Mouse (Mus musculus) kidney, postnatal 4 days (tissue): ENCODE measurements around the gene Olfr1392.

Source experiments
- DNase-seq, 2 experiments: peaks; one replicate each; pipeline ENCODE4 v3.0.0; 2021; ENCODE audit warnings: mixed read lengths in 2 of 2

Gene Olfr1392

GRCm38 (mm10) chr11:49326726-49327125, 41.6 kb downstream of the Olfr1392 start:
- DNase-seq = no peak

- no peak for DNase-seq
Observed at GRCm38 (mm10) chr11:49329686-49330085, 44.6 kb downstream of the Olfr1392 start.

GRCm38 (mm10) chr11:49334888-49335287, 49.8 kb downstream of the Olfr1392 start, which contains the start of gene Olfr1390:
Gene Olfr1390, plus strand, starts transcription at chr11:49335188.
- DNase-seq = no peak

GRCm38 (mm10) chr11:49337150-49337832, 52.2 kb downstream of the Olfr1392 start:
- DNase-seq = no peak
